Mouse (Mus musculus) limb, embryonic 12.5 days (tissue): ENCODE results near the gene Tln1. TPM values are rescaled to one million over a fixed set of nuclear protein-coding genes. Genes with fewer than 3 reads are reported as not detected.

Experiments used
- ATAC-seq: fragments of 200-750 bp; cut with Nextera tagmentation; 2 replicates; pipeline ENCODE4 v1.8.0; 2017; ENCODE audit warnings: low read depth, moderate TSS enrichment; ENCODE audit not compliant: insufficient number of reproducible peaks, insufficient read depth, low FRiP score, low TSS enrichment
- H3K27ac ChIP-seq: fragments of 300-500 bp; sonication (generic); 2 replicates; pipeline ENCODE4 v1.5.1; 2016; ENCODE audit warnings: mild to moderate bottlenecking, moderate library complexity
- H3K27me3 ChIP-seq: fragments of 300-500 bp; sonication (generic); 2 replicates; pipeline ENCODE4 v1.6.1; 2016; ENCODE audit warnings: mild to moderate bottlenecking, moderate library complexity
- H3K36me3 ChIP-seq: fragments of 300-500 bp; sonication (generic); 2 replicates; pipeline ENCODE4 v1.6.1; 2016; ENCODE audit warnings: mild to moderate bottlenecking, moderate library complexity
- H3K4me1 ChIP-seq: fragments of 300-500 bp; sonication (generic); replicated peaks from 2 replicates; pipeline ENCODE4 v1.6.1; 2016
- H3K4me2 ChIP-seq: fragments of 300-500 bp; sonication (generic); 2 replicates; pipeline ENCODE4 v1.6.1; 2016; ENCODE audit warnings: mild to moderate bottlenecking, moderate library complexity
- H3K4me3 ChIP-seq: fragments of 300-500 bp; sonication (generic); replicated peaks from 2 replicates; pipeline ENCODE4 v1.5.1; 2016; ENCODE audit warnings: mild to moderate bottlenecking
- H3K9ac ChIP-seq: fragments of 300-500 bp; sonication (generic); replicated peaks from 2 replicates; pipeline ENCODE4 v1.6.1; 2016; ENCODE audit warnings: mild to moderate bottlenecking, moderate library complexity
- H3K9me3 ChIP-seq: fragments of 300-500 bp; sonication (generic); 2 replicates; pipeline ENCODE4 v1.6.1; 2016; ENCODE audit warnings: mild to moderate bottlenecking, moderate library complexity
- WGBS: fragments of 180-500 bp; shearing (Covaris S2); methylation state at CpG from one replicate; pipeline ENCODE4 v1.1.7; 2016; 5-methylcytosine and 5-hydroxymethylcytosine counted together
- polyA plus RNA-seq: library from polyadenylated mRNA; unstranded; fragments of >200 nt; fragmentation: Nextera tagmentation; extraction: Ambion mirVana; gene quantifications from 2 replicates; pipeline ENCODE4 v1.2.1, GENCODE M21; 2016

Tln1 gene
- polyA plus RNA-seq, 1 experiment from 2014 or later: 62.2 TPM

- no peak for ATAC-seq
- no peak overlapping the region for H3K27ac ChIP-seq
These were observed 25.2 kb upstream of the Tln1 start for GRCm38 (mm10) chr4:43587681-43588080.

GRCm38 (mm10) chr4:43586411-43586810 lies 23.9 kb upstream of the Tln1 start:
- Histone ChIP-seq H3K27ac (no peak overlapping the region), H3K27me3 (no peaks in the 10 kb centered on the region), H3K9ac (no peak overlapping the region), H3K9me3 (no peaks in the 10 kb centered on the region), H3K4me3 (no peak overlapping the region), H3K4me2 (no peak overlapping the region), H3K4me1 (peaks cover 6% of the 10 kb centered on the region; the same call in 1 of the 2 replicates), H3K36me3 (peaks cover 34% of the 10 kb centered on the region)
- 74% methylated on average over 8 of the region's 8 CpGs for WGBS
- no peak for ATAC-seq

More at GRCm38 (mm10) chr4:43587681-43588080, 25.2 kb upstream of the Tln1 start:
- Histone ChIP-seq H3K9me3 (no peaks in the 10 kb centered on the region), H3K27me3 (no peaks in the 10 kb centered on the region), H3K36me3 (peaks cover 22% of the 10 kb centered on the region), H3K4me2 (no peak overlapping the region), H3K9ac (no peak overlapping the region), H3K4me3 (no peak overlapping the region), H3K4me1 (peaks cover 6% of the 10 kb centered on the region; the same call in 1 of the 2 replicates)
- WGBS: 44% methylated on average over 7 of the region's 7 CpGs

- Histone ChIP-seq H3K4me2 (no peak overlapping the region), H3K9ac (no peak overlapping the region), H3K27ac (no peak overlapping the region), H3K4me1 (peaks cover 6% of the 10 kb centered on the region; the same call in 1 of the 2 replicates), H3K9me3 (no peaks in the 10 kb centered on the region), H3K36me3 (peaks cover 42% of the 10 kb centered on the region), H3K4me3 (no peak overlapping the region), H3K27me3 (no peaks in the 10 kb centered on the region)
- ATAC-seq: no peak
- 68% methylated on average over 10 of the region's 10 CpGs for WGBS
These were observed 23.2 kb upstream of the Tln1 start for GRCm38 (mm10) chr4:43585682-43586081.

DNA sequence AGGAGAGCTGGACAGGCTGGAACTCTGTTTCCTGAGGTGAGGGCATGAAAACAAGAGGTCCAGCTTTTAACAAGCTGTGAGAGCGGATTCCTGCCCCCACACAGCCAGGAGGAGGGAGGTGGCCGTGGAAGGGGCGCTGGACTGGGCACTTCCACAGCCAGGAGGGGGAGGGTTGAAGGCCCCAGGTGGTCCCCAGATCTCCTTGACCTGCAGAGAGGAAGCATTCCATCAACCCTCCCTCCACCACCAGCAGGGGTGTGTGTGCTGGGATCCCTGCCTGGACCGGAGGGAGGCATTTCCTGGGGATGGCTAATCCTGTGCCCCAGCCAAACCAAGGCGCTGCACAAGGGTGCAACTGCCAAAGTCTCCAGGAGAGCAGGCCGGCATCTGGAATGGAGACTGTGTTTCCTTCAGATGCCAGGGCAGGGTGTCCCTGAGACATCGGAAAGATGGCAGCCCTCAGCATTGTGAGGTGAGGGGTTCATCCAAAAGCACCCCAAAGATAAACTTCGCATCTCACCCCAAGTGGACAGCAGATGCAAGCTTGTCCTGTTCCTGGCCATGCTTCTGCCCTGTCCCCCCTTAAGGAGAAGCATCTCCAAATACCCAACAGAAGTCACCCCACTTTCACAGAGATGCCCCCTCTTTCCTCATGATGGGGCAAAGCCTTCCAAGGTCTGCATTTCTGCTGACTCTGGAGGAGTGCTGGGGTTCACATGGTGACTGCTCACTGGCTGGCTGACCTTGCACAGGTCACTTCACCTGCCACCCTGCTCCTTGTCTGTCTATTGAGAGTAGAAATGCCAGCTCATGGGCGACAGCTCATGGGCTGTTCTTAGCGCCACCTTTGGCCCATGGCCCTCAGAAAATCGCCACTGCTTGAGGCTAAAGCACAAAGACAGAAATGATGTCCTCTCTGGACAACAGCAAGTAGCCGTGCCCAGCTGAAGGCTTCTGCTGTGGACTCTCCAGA lies 22.2 kb upstream of the Tln1 start, which contains the start of gene Msmp:
Gene Msmp, minus strand, starts transcription at position 51 of the 973 bp plus-strand sequence.
- Histone ChIP-seq H3K4me2 (no peak within 1 kb of the TSS), H3K4me1 (peaks cover 10% of the 10 kb centered on the region), H3K27me3 (no peaks in the 10 kb centered on the region), H3K36me3 (peaks cover 49% of the 10 kb centered on the region), H3K27ac (no peak within 1 kb of the TSS; the same call in 1 of the 2 replicates), H3K9ac (no peak within 1 kb of the TSS), H3K4me3 (no peak within 1 kb of the TSS), H3K9me3 (no peaks in the 10 kb centered on the region)
- WGBS: 68% methylated on average over 12 of the region's 12 CpGs
- no peak for ATAC-seq

GRCm38 (mm10) chr4:43583421-43583820 lies 20.9 kb upstream of the Tln1 start:
- Histone ChIP-seq H3K4me1 (peaks cover 15% of the 10 kb centered on the region), H3K27ac (no peak overlapping the region; the same call in 1 of the 2 replicates), H3K4me3 (no peak overlapping the region), H3K4me2 (no peak overlapping the region), H3K27me3 (no peaks in the 10 kb centered on the region), H3K9ac (no peak overlapping the region), H3K36me3 (peaks cover 49% of the 10 kb centered on the region), H3K9me3 (no peaks in the 10 kb centered on the region)
- no peak for ATAC-seq
- 66% methylated on average over 7 of the region's 7 CpGs for WGBS

GRCm38 (mm10) chr4:43582241-43582640 lies 19.8 kb upstream of the Tln1 start:
- peaks cover 49% of the 10 kb centered on the region for H3K36me3 ChIP-seq
- H3K4me3 ChIP-seq: no peak overlapping the region
- no peak overlapping the region for H3K4me2 ChIP-seq
- H3K4me1 ChIP-seq: peaks cover 17% of the 10 kb centered on the region
- H3K27me3 ChIP-seq: no peaks in the 10 kb centered on the region
- H3K9ac ChIP-seq: no peak overlapping the region
- H3K9me3 ChIP-seq: no peaks in the 10 kb centered on the region
- H3K27ac ChIP-seq: no peak overlapping the region
- 88% methylated on average over 5 of the region's 5 CpGs for WGBS
- ATAC-seq: no peak

- H3K4me2 ChIP-seq: no peak overlapping the region
- no peak overlapping the region for H3K9ac ChIP-seq
- peaks cover 49% of the 10 kb centered on the region for H3K36me3 ChIP-seq
- WGBS: 96% methylated on average over 12 of the region's 12 CpGs
- no peak overlapping the region for H3K4me3 ChIP-seq
- ATAC-seq: no peak
- H3K9me3 ChIP-seq: no peaks in the 10 kb centered on the region
- H3K27me3 ChIP-seq: no peaks in the 10 kb centered on the region
- no peak overlapping the region for H3K27ac ChIP-seq
- peaks cover 26% of the 10 kb centered on the region for H3K4me1 ChIP-seq
These were observed 18.9 kb upstream of the Tln1 start for GRCm38 (mm10) chr4:43581381-43581780.

DNA sequence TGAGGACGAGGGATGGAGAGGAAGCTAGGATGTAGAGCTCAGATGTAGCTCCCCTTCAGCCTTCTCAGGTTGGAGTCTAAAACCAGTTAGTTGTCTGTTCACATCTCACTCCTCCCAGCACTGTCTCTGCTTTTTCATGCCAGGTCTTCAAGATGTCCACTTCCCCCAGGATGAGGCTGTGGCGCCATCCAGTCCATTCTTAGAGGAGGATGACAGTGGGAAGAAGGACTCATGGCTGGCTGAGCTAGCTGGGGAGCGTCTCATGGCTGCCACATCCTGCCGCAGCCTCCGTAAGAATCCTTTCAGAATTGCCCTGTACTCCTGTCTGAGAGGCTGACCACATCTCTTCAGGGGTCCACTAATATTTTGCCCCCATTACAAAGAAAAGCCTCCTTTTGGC lies 18.2 kb upstream of the Tln1 start:
- Histone ChIP-seq H3K36me3 (peaks cover 49% of the 10 kb centered on the region), H3K27ac (no peak overlapping the region), H3K9ac (no peak overlapping the region), H3K9me3 (no peaks in the 10 kb centered on the region), H3K4me2 (no peak overlapping the region), H3K4me1 (peaks cover 31% of the 10 kb centered on the region), H3K27me3 (no peaks in the 10 kb centered on the region), H3K4me3 (no peak overlapping the region)
- ATAC-seq: no peak
- WGBS: 88% methylated on average over 5 of the region's 5 CpGs

GRCm38 (mm10) chr4:43579731-43580130 lies 17.2 kb upstream of the Tln1 start:
- H3K4me1 ChIP-seq: peaks cover 36% of the 10 kb centered on the region
- peaks cover 48% of the 10 kb centered on the region for H3K36me3 ChIP-seq
- no peaks in the 10 kb centered on the region for H3K9me3 ChIP-seq
- peak overlapping the region; percentile 79 for H3K9ac ChIP-seq
- H3K27me3 ChIP-seq: no peaks in the 10 kb centered on the region
- H3K4me2 ChIP-seq: peak overlapping the region; percentile 95
- WGBS: 89% methylated on average over 6 of the region's 6 CpGs
- no peak for ATAC-seq
- peak overlapping the region; percentile 69 for H3K4me3 ChIP-seq
- no peak overlapping the region for H3K27ac ChIP-seq

- ATAC-seq: no peak
- H3K4me3 ChIP-seq: peak overlapping the region; percentile 69
- peak overlapping the region; percentile 95 for H3K4me2 ChIP-seq
- no peaks in the 10 kb centered on the region for H3K27me3 ChIP-seq
- H3K9ac ChIP-seq: peak overlapping the region; percentile 79
- peaks cover 36% of the 10 kb centered on the region for H3K4me1 ChIP-seq
- H3K27ac ChIP-seq: peak overlapping the region; percentile 90; the same call in 1 of the 2 replicates
- no peaks in the 10 kb centered on the region for H3K9me3 ChIP-seq
- WGBS: 2% methylated on average over 10 of the region's 10 CpGs
- peaks cover 46% of the 10 kb centered on the region for H3K36me3 ChIP-seq
These were observed 16.8 kb upstream of the Tln1 start for GRCm38 (mm10) chr4:43579256-43579655.

DNA sequence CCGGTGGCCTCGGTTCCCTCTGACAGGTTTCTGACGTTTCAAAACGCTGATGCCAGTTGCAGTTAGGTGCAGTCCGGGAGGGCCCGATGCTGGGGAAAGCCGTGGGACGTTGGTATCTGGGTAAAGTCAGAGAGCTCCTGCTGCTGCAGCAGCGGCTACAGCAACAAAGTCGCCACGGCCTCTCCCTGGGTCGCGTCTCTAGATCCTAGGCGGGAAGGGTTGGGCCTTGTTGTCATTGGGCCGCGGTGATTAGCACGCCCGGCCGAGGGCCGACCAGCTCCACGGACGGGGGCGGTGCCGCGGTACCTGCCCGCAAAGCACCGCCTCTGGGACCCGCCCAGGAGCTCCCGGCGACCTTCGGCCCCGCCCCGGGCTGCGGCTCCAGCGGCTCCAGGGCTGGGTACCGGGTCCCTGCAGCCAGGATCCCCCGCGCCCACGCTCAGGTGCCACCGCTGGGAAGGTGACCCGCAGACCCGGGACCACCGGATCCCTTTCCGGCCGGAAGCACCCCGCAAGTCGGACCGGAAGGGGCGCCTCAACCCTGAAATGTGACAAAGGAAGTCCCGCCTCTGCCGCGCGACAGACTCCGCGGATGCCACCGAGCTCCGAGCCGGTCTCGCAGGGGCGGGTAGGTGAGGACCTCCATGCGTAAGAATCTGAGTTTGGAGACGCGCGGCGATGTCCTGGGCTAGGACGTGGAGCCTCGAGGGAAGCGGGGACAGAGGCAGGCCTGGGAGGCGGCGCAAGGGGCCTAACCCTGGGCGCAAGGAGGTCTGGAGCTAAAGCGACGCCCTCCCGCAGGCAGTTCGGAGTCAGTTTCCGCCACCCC lies 16.1 kb upstream of the Tln1 start, which contains the start of the genes Rgp1 and Gba2:
Gene Rgp1, plus strand, starts transcription at position 340 of the 829 bp plus-strand sequence.
Gene Gba2, minus strand, starts transcription at position 498 of the 829 bp plus-strand sequence.
- WGBS: under 1% methylated on average over 75 of the region's 76 CpGs
- Histone ChIP-seq H3K36me3 (peaks cover 46% of the 10 kb centered on the region), H3K27ac (peak within 1 kb of the TSS; percentile 90)

More for the DNA sequence above, 16.1 kb upstream of the Tln1 start, which contains the start of the genes Rgp1 and Gba2:
- no peaks in the 10 kb centered on the region for H3K9me3 ChIP-seq
- no peaks in the 10 kb centered on the region for H3K27me3 ChIP-seq
- peak; percentile 83 for ATAC-seq
- H3K4me1 ChIP-seq: peaks cover 36% of the 10 kb centered on the region
- H3K4me2 ChIP-seq: peak within 1 kb of the TSS; percentile 95
- peak within 1 kb of the TSS; percentile 79 for H3K9ac ChIP-seq
- H3K4me3 ChIP-seq: peak within 1 kb of the TSS; percentile 69
